Mouse (Mus musculus): ENCODE data around the gene Wwp2.

GRCm38 (mm10) chr8:107537472-107537871 is 101.3 kb downstream of the Wwp2 start:
- TF ChIP-seq CTCF (IDR thresholded peaks at IDR 0.05), result no peak
- TF ChIP-seq POLR2A (IDR thresholded peaks at IDR 0.05; ENCODE audit: insufficient read depth, low read depth, low read length), result no peak
- TF ChIP-seq EP300 (IDR thresholded peaks at IDR 0.05; ENCODE audit: insufficient read depth, low read depth, low read length), result no peak
